Mouse (Mus musculus): ENCODE measurements around the gene Arf3.

The Arf3 gene

GRCm38 (mm10) chr15:98790761-98791160 lies 27.7 kb upstream of the Arf3 start:
- no peak for DNase-seq (ENCODE audit: low spot score)

- no peak for DNase-seq (ENCODE audit: low spot score)
Observed at GRCm38 (mm10) chr15:98789661-98790535, 26.9 kb upstream of the Arf3 start, which contains the start of gene Wnt1. Gene Wnt1 (plus strand): TSS chr15:98789857.

- no peak for DNase-seq (ENCODE audit: low spot score)
Observed at GRCm38 (mm10) chr15:98788972-98789660, 26.1 kb upstream of the Arf3 start.

- no peak for DNase-seq (ENCODE audit: low spot score)
Observed at GRCm38 (mm10) chr15:98787930-98788329, 24.9 kb upstream of the Arf3 start.

GRCm38 (mm10) chr15:98785744-98786143 lies 22.7 kb upstream of the Arf3 start:
- DNase-seq (ENCODE audit: low spot score) = no peak

GRCm38 (mm10) chr15:98781166-98781565 lies 18.2 kb upstream of the Arf3 start:
- DNase-seq (ENCODE audit: low spot score) = no peak

- DNase-seq (ENCODE audit: low spot score) = no peak
Observed at GRCm38 (mm10) chr15:98780573-98780972, 17.6 kb upstream of the Arf3 start.

- DNase-seq (ENCODE audit: low spot score) = no peak
Observed at GRCm38 (mm10) chr15:98780075-98780474, 17.1 kb upstream of the Arf3 start.

GRCm38 (mm10) chr15:98778806-98779205 lies 15.8 kb upstream of the Arf3 start:
- DNase-seq (ENCODE audit: low spot score) = no peak

GRCm38 (mm10) chr15:98778191-98778770 lies 15.3 kb upstream of the Arf3 start:
- DNase-seq (ENCODE audit: low spot score) = no peak

GRCm38 (mm10) chr15:98777762-98778161 lies 14.7 kb upstream of the Arf3 start, which contains the start of gene Wnt10b:
Gene Wnt10b (minus strand): TSS chr15:98778150.
- no peak for DNase-seq (ENCODE audit: low spot score)

GRCm38 (mm10) chr15:98777005-98777616 lies 14.1 kb upstream of the Arf3 start:
- DNase-seq (ENCODE audit: low spot score) = no peak

GRCm38 (mm10) chr15:98776280-98777004 lies 13.4 kb upstream of the Arf3 start:
- no peak for DNase-seq (ENCODE audit: low spot score)

- no peak for DNase-seq (ENCODE audit: low spot score)
Observed at GRCm38 (mm10) chr15:98775533-98775932, 12.5 kb upstream of the Arf3 start.

GRCm38 (mm10) chr15:98774096-98774495 lies 11.1 kb upstream of the Arf3 start:
- no peak for DNase-seq (ENCODE audit: low spot score)

GRCm38 (mm10) chr15:98772511-98773211 lies 9.6 kb upstream of the Arf3 start:
- DNase-seq (ENCODE audit: low spot score) = peak; percentile 61

- no peak for DNase-seq (ENCODE audit: low spot score)
Observed at GRCm38 (mm10) chr15:98771813-98772425, 8.9 kb upstream of the Arf3 start.

GRCm38 (mm10) chr15:98768259-98768658 lies 5.2 kb upstream of the Arf3 start:
- DNase-seq (ENCODE audit: low spot score) = no peak

GRCm38 (mm10) chr15:98765929-98766328 lies 2.9 kb upstream of the Arf3 start:
- no peak for DNase-seq (ENCODE audit: low spot score)

- DNase-seq (ENCODE audit: low spot score) = peak; percentile 69
Observed at GRCm38 (mm10) chr15:98762201-98762621, 803 bp downstream of the Arf3 start.

GRCm38 (mm10) chr15:98754125-98754524 lies 8.9 kb downstream of the Arf3 start:
- DNase-seq (ENCODE audit: low spot score) = no peak
